Mouse (Mus musculus) ES-Bruce4 (cell line): ENCODE results near the gene Kcnh8.

Source experiments
- CTCF ChIP-seq: IDR thresholded peaks from one replicate; pipeline ENCODE4 v1.8.1; 2011; ENCODE audit warnings: low read depth, low read length
- EP300 ChIP-seq: IDR thresholded peaks from 2 replicates; pipeline ENCODE4 v1.6.1; 2011; ENCODE audit warnings: low read depth, low read length; ENCODE audit not compliant: insufficient read depth
- POLR2A ChIP-seq: IDR thresholded peaks from one replicate; pipeline ENCODE4 v1.8.1; 2011; ENCODE audit warnings: low read length; ENCODE audit not compliant: insufficient read depth

GRCm38 (mm10) chr17:52599141-52599540, 3.4 kb upstream of the Kcnh8 start:
- TF ChIP-seq POLR2A (no peak), CTCF (no peak), EP300 (no peak)
